Mouse (Mus musculus): ENCODE measurements around the gene Pkp3. TPM values are rescaled to one million over a fixed set of nuclear protein-coding genes. Genes with fewer than 3 reads are reported as not detected.

Pkp3 gene
- polyA plus RNA-seq, 1 experiment from 2014 or later, result 0.15 TPM

GRCm38 (mm10) chr7:141047581-141048225 lies 30.3 kb upstream of the Pkp3 start:
- H3K27ac ChIP-seq, result peak overlapping the region; percentile 58

GRCm38 (mm10) chr7:141048226-141049218 lies 29.5 kb upstream of the Pkp3 start:
- Histone ChIP-seq H3K4me3 (replicated peaks) (peak overlapping the region; percentile 41), H3K4me2 (replicated peaks) (peak overlapping the region; percentile 75), H3K27me3 (0 out of 2 replicates have a peak, but pooled peaks cover 4% of the 10 kb centered on the region), H3K27ac (peak overlapping the region; percentile 58), H3K4me1 (replicated peaks) (peaks cover 14% of the 10 kb centered on the region), H3K9me3 (no peaks in the 10 kb centered on the region), H3K36me3 (no peaks in the 10 kb centered on the region), H3K9ac (replicated peaks) (peak overlapping the region; percentile 60)
- peak; percentile 87 for ATAC-seq
- 10% methylated on average over 21 of the region's 21 CpGs for WGBS

More at GRCm38 (mm10) chr7:141047581-141048225, 30.3 kb upstream of the Pkp3 start:
- peak overlapping the region; percentile 60 for H3K9ac ChIP-seq (replicated peaks)
- H3K4me3 ChIP-seq (replicated peaks), result peak overlapping the region; percentile 41
- H3K4me2 ChIP-seq (replicated peaks), result peak overlapping the region; percentile 75
- peak; percentile 85 for ATAC-seq
- H3K9me3 ChIP-seq, result no peaks in the 10 kb centered on the region
- H3K36me3 ChIP-seq, result no peaks in the 10 kb centered on the region
- H3K4me1 ChIP-seq (replicated peaks), result peaks cover 14% of the 10 kb centered on the region
- 10% methylated on average over 14 of the region's 19 CpGs for WGBS
- H3K27me3 ChIP-seq, result 0 out of 2 replicates have a peak, but pooled peaks cover 4% of the 10 kb centered on the region

DNA sequence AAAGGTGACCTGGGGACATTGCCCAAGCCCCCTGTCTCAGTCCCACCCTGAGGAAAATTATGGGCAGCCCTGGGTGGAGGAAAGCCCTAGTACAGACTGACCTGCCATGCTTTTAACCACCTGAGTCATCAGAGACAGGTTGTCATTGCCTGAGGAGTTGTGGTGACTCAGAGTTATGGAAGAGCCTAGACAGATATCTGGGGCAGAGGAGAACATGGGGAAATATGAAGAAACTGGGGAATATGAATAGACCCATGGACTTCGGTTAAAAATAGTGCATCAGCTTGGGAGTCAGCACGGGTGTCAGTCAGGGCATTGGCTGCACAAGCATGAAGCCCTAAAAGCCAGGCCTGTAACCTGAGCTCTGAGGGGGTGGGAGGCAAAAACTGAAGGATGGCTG lies 28.7 kb upstream of the Pkp3 start:
- Histone ChIP-seq H3K4me3 (replicated peaks) (no peak overlapping the region), H3K27ac (0 out of 2 replicates have a peak overlapping the region, but pooled peaks have one; percentile 35), H3K9ac (replicated peaks) (no peak overlapping the region), H3K4me1 (replicated peaks) (peaks cover 14% of the 10 kb centered on the region), H3K9me3 (no peaks in the 10 kb centered on the region), H3K4me2 (replicated peaks) (no peak overlapping the region), H3K36me3 (no peaks in the 10 kb centered on the region), H3K27me3 (0 out of 2 replicates have a peak, but pooled peaks cover 4% of the 10 kb centered on the region)
- ATAC-seq, result peak; percentile 41
- 81% methylated on average over 2 of the region's 2 CpGs for WGBS

DNA sequence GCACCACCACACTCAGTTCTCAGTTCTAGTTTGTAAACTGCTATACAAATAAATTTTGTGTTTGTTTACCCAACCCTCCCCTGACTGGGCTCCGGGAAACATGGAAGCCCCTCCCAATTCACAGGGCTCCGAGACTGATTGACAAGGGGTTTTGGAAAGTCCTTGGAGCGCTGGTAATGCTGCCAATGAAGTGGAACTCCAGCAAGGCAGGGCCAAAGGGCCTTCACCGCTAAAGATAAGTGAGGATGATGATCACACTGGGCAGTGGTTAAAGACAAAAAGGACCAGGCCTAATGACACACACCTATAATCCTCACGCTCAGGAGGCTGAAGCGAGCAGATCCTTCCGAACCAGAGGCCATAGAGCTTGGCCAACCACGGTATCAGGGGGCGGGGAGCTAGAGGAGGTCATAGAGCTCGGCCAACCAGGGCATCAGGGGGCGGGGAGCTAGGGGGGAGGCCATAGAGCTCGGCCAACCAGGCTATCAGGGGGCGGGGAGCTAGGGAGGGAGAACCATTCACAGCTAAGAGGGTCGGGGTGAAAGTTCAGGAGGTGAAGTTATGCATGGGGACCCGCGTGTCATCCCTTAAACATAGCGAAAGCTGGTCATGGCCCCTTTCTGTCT lies 26.8 kb upstream of the Pkp3 start:
- no peak overlapping the region for H3K27ac ChIP-seq
- 0 out of 2 replicates have a peak, but pooled peaks cover 4% of the 10 kb centered on the region for H3K27me3 ChIP-seq
- no peak overlapping the region for H3K4me2 ChIP-seq (replicated peaks)
- peaks cover 14% of the 10 kb centered on the region for H3K4me1 ChIP-seq (replicated peaks)
- ATAC-seq, result no peak
- WGBS, result 77% methylated on average over 16 of the region's 17 CpGs
- H3K4me3 ChIP-seq (replicated peaks), result no peak overlapping the region
- H3K36me3 ChIP-seq, result peaks cover 3% of the 10 kb centered on the region; the same call in 1 of the 2 replicates
- no peak overlapping the region for H3K9ac ChIP-seq (replicated peaks)
- no peaks in the 10 kb centered on the region for H3K9me3 ChIP-seq

GRCm38 (mm10) chr7:141052016-141052415 lies 26.0 kb upstream of the Pkp3 start:
- ATAC-seq, result no peak
- peaks cover 14% of the 10 kb centered on the region for H3K4me1 ChIP-seq (replicated peaks)
- WGBS, result 95% methylated on average over 4 of the region's 4 CpGs
- H3K9me3 ChIP-seq, result no peaks in the 10 kb centered on the region
- peaks cover 3% of the 10 kb centered on the region; the same call in 1 of the 2 replicates for H3K36me3 ChIP-seq
- H3K9ac ChIP-seq (replicated peaks), result no peak overlapping the region
- no peak overlapping the region for H3K27ac ChIP-seq
- 0 out of 2 replicates have a peak, but pooled peaks cover 1% of the 10 kb centered on the region for H3K27me3 ChIP-seq
- H3K4me2 ChIP-seq (replicated peaks), result no peak overlapping the region
- no peak overlapping the region for H3K4me3 ChIP-seq (replicated peaks)

DNA sequence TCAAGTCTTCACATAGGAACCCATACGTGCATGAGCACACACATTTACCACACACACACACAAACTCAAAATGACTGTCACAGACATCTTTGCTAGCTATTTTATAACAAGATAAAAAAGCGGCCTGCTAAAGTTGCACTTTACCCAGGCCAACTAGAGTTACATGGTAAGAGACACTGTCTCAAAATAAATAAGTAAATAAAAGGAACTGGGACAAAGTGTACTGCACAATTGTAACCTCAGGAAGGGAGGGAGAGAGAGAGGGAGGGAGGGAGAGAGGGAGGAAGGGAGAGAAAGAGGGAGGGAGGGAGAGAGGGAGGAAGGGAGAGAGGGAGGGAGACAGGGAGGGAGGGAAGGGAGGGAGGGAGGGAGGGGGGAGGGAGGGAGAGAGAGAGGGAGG lies 25.6 kb upstream of the Pkp3 start:
- 83% methylated on average over 2 of the region's 2 CpGs for WGBS
- no peak overlapping the region for H3K27ac ChIP-seq
- H3K9ac ChIP-seq (replicated peaks), result no peak overlapping the region
- no peak overlapping the region for H3K4me3 ChIP-seq (replicated peaks)
- no peak overlapping the region for H3K4me2 ChIP-seq (replicated peaks)
- H3K9me3 ChIP-seq, result no peaks in the 10 kb centered on the region
- ATAC-seq, result no peak
- H3K4me1 ChIP-seq (replicated peaks), result peaks cover 10% of the 10 kb centered on the region
- peaks cover 3% of the 10 kb centered on the region; the same call in 1 of the 2 replicates for H3K36me3 ChIP-seq
- H3K27me3 ChIP-seq, result no peaks in the 10 kb centered on the region

DNA sequence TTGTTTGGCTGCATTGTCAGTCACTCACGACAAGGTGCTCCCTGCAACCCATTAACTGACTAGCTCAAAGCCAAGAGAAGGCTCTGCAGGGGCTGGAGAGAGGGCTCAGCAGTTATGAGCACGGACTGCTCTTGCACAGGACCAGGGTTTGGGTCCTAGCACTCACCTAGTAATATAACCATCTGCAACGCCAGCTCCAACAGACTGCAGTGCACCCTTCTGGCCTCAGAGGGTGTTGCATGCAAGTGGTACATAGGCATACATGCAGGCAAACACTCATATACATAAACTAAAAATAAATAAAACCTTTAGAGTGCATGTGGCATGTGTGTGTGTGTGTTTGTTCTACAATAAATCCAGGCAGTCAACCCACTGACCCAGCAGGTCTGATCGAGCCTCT lies 22.2 kb upstream of the Pkp3 start:
- no peak for ATAC-seq
- no peak overlapping the region for H3K4me3 ChIP-seq (replicated peaks)
- peaks cover 3% of the 10 kb centered on the region; the same call in 1 of the 2 replicates for H3K36me3 ChIP-seq
- WGBS, result 87% methylated on average over 4 of the region's 4 CpGs
- H3K4me2 ChIP-seq (replicated peaks), result no peak overlapping the region
- no peak overlapping the region for H3K27ac ChIP-seq
- peaks cover 10% of the 10 kb centered on the region for H3K4me1 ChIP-seq (replicated peaks)
- H3K27me3 ChIP-seq, result no peaks in the 10 kb centered on the region
- H3K9ac ChIP-seq (replicated peaks), result no peak overlapping the region
- no peaks in the 10 kb centered on the region for H3K9me3 ChIP-seq

- Histone ChIP-seq H3K4me1 (replicated peaks) (peaks cover 15% of the 10 kb centered on the region), H3K4me2 (replicated peaks) (no peak overlapping the region), H3K27me3 (no peaks in the 10 kb centered on the region), H3K27ac (no peak overlapping the region), H3K9ac (replicated peaks) (no peak overlapping the region), H3K9me3 (no peaks in the 10 kb centered on the region), H3K4me3 (replicated peaks) (no peak overlapping the region), H3K36me3 (peaks cover 3% of the 10 kb centered on the region; the same call in 1 of the 2 replicates)
- ATAC-seq, result no peak
- 95% methylated on average over 6 of the region's 6 CpGs for WGBS
Measured at GRCm38 (mm10) chr7:141056976-141057375, 21.0 kb upstream of the Pkp3 start.

DNA sequence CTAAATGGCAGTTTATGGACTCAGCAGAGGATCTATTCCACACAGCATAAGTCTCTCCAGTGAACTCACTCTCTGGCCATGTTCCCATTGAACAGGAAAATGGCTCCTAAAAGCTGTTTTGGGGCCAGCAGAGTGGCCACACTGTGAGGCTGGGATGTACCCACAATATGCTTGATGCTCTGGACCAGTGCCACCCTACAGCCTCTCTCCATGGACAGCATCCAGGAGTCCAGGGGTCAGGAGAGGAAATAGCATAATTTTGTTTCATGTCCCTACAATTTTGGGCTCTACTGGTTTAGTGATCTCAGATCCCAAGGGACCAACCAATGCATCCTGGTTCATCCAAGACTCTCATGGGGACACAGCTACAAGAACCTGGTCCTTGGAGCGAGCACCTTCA lies 20.5 kb upstream of the Pkp3 start:
- H3K4me3 ChIP-seq (replicated peaks), result no peak overlapping the region
- 100% methylated on average over 1 of the region's 1 CpGs for WGBS

GRCm38 (mm10) chr7:141058601-141059341 lies 19.2 kb upstream of the Pkp3 start:
- Histone ChIP-seq H3K4me3 (replicated peaks) (no peak overlapping the region), H3K9me3 (no peaks in the 10 kb centered on the region), H3K4me1 (replicated peaks) (peaks cover 29% of the 10 kb centered on the region), H3K36me3 (peaks cover 11% of the 10 kb centered on the region), H3K9ac (replicated peaks) (no peak overlapping the region), H3K27me3 (no peaks in the 10 kb centered on the region), H3K27ac (no peak overlapping the region), H3K4me2 (replicated peaks) (no peak overlapping the region)
- no peak for ATAC-seq
- WGBS, result 96% methylated on average over 14 of the region's 14 CpGs

More for the DNA sequence above, 20.5 kb upstream of the Pkp3 start:
- ATAC-seq, result no peak
- peaks cover 3% of the 10 kb centered on the region; the same call in 1 of the 2 replicates for H3K36me3 ChIP-seq
- no peak overlapping the region for H3K27ac ChIP-seq
- no peak overlapping the region for H3K9ac ChIP-seq (replicated peaks)
- H3K4me2 ChIP-seq (replicated peaks), result no peak overlapping the region
- peaks cover 20% of the 10 kb centered on the region for H3K4me1 ChIP-seq (replicated peaks)
- no peaks in the 10 kb centered on the region for H3K27me3 ChIP-seq
- H3K9me3 ChIP-seq, result no peaks in the 10 kb centered on the region

DNA sequence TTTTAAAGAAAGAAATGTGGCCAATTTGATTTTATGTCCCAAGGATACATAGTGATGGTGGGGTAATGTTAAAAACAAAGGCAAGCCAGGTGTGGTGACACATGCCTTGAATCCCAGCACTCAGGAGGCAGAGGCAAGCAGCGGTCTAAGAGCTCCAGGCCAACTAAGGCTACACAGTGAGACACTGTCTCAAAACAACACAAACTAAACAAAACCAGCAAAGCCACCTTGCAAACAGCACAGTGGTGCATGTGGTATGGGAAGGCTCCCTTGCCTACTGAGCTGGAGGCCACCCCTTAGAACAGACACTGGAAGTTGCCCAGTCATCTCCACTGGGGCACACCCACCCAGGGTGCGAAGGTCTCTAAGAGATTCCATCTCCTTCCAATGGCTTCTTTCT lies 18.1 kb upstream of the Pkp3 start:
- WGBS, result 71% methylated on average over 2 of the region's 2 CpGs
- peak overlapping the region; percentile 99 for H3K9ac ChIP-seq (replicated peaks)
- no peaks in the 10 kb centered on the region for H3K9me3 ChIP-seq
- no peaks in the 10 kb centered on the region for H3K27me3 ChIP-seq
- H3K36me3 ChIP-seq, result peaks cover 22% of the 10 kb centered on the region
- peak overlapping the region; percentile 95 for H3K27ac ChIP-seq
- no peak for ATAC-seq
- peak overlapping the region; percentile 92 for H3K4me3 ChIP-seq (replicated peaks)
- peaks cover 29% of the 10 kb centered on the region for H3K4me1 ChIP-seq (replicated peaks)
- H3K4me2 ChIP-seq (replicated peaks), result peak overlapping the region; percentile 74
